Mouse (Mus musculus) testis, postnatal 14 days (tissue): ENCODE measurements around the gene Fbxo33.
"Not testable (repeated sequence)": the region's sequence is repeated elsewhere in the genome, so short reads cannot be mapped to it uniquely, and the experiment has no call there.

Experiments used
- DNase-seq: peaks from one replicate; pipeline ENCODE4 v3.0.0; 2021; ENCODE audit warnings: low spot score

The Fbxo33 gene

DNA sequence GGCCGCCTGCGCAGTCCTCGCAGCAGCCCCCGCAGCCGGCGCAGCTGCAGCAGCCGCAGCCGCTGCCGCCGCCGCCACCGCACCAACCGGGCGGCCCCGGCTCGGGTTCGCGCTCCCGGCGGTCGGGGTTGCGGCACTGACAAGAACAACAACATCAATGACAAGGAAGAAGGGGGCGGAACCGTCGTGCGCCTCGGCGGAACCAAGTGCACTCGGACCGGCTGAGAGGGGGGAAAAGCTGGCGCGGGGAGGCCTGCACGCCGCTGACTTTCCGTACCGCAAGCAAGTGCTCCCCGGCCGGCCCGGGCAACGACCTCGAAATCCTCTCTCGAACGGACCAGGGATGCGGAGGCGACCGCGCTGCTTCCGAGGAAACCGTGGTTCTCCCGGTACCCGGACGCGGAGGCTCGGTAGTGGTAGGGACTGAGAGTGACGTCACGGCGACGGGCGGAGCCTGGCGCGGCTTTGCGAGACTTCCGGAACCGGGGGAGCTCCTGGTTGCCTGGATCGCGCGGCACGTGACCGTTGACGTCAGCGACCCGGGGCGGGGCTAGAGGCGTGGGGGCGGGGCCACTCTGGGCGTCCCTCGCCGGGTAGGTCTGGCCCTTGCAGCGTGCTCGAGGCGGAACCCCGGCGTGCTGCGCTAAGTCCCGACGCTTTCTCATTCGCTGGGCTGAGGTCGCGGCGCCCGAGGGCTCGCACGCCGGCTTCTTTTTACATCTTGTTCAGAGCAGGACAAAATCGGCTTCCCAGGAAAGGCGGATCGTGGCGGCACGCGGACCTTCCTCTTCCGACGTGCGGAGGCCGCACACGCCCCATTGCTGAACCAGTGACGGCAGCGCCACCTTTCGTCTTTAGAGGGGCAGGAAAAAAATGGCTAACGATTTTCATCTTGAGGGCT is at the start of gene Fbxo33:
Fbxo33 (minus strand) TSS at position 401 of the 901 bp plus-strand sequence.
- DNase-seq, result peak; percentile 97

DNA sequence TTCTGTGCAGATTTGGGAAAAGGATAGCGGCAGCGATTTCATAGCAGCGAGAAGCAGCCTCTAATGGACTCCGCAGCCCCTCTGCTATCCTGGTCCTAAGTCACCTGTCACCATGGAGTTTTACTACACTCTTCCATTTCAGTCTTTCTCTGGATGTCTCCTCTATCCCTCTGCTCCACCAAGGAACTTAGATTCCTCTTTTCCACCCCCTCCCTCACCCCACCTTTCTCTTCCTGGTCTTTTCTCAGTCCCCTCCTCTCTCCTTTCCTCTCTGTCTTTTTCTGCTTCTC is 46.4 kb upstream of the Fbxo33 start:
- no peak for DNase-seq

DNA sequence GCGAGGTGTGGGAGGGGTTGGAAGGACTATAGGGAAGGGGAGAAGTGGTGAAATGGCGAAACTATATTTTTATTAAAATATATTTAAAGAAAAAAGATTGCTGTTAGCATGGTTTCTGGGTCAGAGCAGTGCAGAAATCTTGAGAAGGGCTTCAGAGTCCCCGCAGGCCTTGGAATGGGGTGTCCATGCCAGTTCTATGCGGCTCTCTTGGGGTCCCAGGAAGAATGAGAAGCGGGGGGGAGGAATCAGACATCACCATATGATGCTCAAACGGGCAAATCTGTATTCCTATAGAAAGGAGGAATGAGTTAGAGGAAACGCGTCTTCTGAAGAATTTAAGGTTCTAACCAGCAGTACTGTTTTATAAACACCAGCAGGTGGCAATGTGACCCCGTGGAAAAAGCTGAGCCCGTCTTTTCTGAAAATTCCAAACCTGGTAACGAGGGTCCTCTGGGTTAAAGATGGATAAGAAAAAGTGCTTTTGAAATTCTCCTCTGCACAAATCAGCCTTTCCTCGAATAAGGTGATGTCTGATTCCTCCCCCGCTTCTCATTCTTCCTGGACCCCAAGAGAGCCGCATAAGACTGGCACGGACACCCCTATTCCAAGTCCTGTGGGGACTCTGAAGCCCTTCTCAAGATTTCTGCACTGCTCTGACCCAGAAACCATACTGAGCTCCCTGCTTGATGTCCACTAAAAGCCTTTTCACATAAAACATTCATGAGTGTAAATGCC is 45.8 kb upstream of the Fbxo33 start:
- DNase-seq, result no peak

GRCm38 (mm10) chr12:59262841-59263240 is 43.3 kb upstream of the Fbxo33 start:
- no peak for DNase-seq

GRCm38 (mm10) chr12:59260798-59261197 is 41.3 kb upstream of the Fbxo33 start:
- DNase-seq, result no peak

- no peak for DNase-seq
Observed at GRCm38 (mm10) chr12:59260362-59260761, 40.8 kb upstream of the Fbxo33 start.

DNA sequence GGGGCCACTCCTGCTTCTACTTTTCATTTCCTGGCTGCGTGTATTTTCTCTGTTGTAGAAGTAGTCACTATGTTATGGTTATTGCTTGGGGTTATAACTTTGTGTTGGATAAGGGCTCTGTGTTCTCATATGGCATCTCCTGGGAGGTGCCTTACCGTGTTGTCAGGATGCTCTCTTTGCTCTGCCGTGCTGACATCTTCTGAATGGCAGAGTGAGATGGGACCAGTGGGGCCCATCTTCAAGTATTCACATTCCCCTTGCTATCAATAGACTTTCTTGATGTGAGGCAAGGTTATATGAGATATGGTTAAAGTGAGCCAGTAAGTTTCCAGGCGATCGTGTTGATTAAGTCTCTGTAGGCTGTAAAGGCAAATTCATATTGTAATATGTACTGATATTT is 39.5 kb upstream of the Fbxo33 start:
- DNase-seq, result no peak

DNA sequence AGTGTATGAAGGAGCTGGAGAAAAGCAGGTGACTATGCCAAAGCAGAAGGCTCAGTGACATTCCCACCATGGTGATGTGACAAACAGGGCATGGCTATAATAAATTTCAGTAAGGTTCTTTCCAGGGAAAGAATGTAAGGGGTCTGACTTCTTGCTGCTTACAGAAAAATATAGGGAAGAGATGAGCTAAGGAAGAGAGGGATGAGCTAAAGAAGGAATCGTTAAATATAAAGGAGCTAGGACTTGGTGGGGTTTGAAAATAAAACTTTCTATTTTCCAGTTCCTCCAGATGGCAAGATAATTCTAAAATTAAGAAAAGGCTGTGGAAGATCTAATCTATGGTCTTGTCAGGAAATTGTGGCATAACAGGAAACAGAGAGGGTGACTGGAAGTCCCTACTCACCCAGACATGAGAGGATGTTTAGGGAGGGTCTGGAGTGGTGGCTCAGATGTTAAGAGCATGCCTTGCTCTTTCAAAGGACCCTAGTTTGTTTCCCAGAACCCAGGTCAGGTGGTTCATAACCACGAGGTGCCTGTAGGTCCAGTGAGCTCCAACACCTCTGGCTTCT is 30.8 kb upstream of the Fbxo33 start:
- DNase-seq, result no peak

GRCm38 (mm10) chr12:59248969-59249368 is 29.4 kb upstream of the Fbxo33 start:
- DNase-seq, result no peak

DNA sequence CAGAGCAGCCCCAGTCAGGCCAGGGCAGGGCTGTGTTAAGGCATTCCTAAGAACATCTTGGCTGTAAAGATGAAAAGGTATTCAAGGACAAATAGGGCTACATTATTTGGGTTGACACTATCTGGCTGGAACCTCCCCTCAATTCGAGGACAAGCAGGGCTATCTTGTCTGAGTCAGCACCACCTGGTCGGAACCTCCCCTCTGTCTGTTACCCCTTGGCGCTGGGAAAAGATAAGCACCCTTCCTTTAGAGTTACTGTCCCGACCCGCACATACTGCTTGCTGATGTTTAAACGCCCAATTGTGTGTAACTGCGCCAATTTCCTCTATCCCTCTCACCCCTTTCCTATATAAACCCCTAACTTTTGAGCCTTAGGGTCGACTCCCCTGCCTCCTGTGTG is 21.5 kb upstream of the Fbxo33 start:
- not testable (repeated sequence) for DNase-seq

DNA sequence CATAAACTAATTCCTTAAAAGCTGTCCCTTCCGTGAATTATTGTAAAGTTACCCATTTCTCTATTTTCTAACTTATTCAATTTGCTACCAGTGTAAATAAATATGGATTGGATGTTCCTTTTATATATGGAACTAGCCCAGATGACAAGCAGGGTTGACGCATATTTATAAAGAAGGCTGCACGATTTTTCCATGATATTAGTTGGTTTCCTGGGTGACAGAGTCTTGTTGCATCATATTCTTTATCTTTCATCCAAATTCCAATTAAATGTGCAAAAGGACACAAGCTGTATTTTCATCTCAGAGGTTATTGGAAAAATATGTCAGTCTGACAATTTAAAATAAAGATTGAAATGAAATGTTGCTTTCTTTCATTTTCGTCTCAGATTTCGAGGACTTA is 18.9 kb upstream of the Fbxo33 start:
- no peak for DNase-seq

- no peak for DNase-seq
Observed at GRCm38 (mm10) chr12:59228401-59228800, 8.9 kb upstream of the Fbxo33 start.

DNA sequence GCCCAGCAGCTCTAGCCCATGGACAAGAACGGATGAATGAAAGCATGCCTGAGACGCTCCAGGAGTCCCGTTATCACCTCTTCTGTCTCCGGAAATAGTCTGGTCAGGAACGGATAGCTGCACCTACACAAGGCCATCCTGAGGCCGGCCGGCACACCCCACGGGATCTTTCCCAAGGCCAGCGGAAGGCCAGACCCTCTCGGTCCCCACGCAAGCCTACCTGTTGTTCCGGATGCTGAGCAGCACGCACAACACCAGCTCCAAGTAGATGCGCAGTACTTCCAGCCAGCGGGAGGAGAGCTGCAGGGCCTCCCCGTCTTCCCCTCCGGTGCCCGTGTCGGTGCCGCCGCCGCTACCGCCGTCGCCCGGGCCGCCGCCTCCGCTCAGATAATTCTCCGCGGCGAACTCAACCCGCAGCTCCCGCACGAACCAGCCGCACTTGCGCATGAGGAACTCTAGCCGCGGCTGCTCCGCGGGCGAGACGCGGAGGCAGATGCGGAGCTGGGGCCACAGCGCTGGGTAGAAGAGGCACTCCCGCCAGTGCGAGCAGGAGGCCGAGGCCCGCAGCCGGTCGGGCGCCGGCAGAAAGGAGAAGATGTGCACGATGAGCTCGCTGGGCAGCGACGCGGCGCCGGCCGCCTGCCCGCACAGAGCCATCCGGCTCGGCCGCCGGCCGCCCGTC is 744 bp downstream of the Fbxo33 start:
- peak; percentile 65 for DNase-seq

DNA sequence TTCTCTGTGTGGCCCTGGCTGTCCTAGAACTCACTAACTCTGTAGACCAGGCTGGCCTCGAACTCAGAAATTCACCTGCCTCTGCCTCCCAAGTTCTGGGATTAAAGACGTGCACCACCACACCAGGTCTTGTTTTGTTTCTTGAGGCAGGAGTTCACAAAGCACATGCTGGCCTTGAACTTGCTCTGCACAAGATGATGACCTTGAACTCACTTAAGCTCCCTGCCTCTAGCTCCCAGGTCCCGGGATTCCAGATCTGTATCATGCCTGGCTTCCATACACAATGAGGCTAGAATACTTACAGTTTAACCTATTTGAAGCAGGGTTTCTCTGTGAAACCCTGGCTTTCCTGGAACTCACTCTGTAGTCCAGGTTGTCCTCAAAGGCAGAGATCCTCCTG is 2.2 kb downstream of the Fbxo33 start:
- no peak for DNase-seq

- DNase-seq, result no peak
Observed at GRCm38 (mm10) chr12:59216676-59217266, 2.8 kb downstream of the Fbxo33 start.

DNA sequence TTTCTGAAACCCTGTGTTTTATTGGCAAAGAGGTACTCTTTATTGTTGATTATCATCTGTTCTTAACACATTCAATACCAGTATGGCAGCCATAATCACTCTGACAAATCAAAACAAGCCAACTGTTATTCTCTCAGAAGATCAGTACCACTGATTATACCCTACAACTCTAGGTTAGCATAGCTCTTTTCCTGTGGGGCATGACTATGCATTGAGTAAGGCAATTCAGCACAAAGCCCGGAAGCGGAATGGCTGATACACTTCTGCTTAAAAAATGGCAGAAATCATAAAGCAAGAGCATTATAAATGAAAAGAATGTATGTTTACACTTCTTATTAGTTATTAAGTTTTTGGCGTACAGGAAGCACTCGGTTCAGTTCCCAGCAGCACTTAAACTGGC is 3.3 kb downstream of the Fbxo33 start:
- no peak for DNase-seq

DNA sequence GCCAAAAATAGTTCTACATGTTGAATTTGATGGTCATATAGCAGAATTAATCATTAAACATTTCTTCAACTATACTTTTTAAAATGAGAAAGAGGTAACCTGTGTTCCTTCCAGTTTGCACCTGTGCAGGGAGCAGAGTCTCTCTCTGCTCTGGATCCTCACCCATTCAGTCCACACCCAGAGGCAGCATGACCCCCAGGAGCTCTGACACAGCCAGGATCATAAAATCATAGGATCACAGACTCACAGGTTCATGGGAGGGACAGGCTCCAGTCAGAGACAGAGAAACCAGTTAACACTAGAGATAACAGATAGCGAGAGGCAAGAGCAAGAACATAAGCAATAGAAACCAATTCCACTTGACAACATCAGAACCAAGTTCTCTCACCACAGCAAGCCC is 11.7 kb downstream of the Fbxo33 start:
- no peak for DNase-seq

DNA sequence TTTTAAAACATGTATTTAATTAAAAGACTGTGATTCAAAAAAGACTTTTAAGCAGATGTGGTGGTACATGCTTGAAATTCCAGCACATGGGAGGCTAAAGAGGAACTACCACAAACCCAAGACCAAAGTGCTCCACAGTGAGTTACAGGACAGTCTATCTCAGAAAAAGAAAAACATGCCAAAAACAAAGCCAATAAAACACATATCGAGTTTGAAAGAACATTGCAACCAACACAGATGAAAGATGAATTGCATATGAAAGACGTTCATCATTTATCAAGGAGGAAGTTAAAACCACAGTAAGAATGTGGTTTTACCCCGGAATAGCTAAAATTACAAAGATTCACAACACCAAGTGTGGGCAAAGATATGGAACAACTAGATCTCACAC is 12.5 kb downstream of the Fbxo33 start:
- DNase-seq, result no peak

DNA sequence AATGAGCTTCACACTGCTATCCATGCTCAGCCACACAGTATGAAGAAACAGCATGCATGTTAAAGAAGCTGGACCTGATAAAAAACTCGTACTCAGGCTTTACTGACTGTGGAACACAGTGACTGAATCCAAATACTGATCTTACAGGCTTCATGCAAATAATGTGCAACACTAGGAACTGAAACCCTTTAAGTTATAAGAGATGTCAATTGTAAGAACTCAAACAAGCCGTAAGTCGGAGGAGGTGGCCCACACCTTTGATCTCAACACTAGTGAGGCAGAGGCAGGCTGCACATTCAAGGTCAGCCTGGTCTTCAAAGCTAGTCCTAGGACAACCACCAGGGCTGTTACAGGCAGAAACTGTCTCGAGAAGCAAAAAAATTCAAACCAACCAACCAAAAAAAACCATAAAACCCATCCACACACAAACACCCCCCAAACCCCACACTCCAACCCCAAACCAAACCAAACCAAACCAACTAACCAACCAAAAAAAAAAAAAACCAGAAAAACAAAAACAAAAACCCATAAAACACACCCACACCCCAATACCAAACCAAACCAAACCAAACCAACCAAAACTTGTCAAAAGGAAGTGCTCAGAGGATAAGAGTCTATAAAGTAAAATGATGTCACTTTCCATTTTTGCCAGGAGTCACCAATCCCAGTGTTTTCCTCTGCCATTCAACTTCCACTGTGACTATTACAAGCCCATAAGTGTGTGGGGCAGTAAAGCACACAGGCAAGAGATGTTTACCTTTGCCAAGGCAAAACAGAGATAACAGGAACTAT is 13.1 kb downstream of the Fbxo33 start:
- DNase-seq, result no peak

DNA sequence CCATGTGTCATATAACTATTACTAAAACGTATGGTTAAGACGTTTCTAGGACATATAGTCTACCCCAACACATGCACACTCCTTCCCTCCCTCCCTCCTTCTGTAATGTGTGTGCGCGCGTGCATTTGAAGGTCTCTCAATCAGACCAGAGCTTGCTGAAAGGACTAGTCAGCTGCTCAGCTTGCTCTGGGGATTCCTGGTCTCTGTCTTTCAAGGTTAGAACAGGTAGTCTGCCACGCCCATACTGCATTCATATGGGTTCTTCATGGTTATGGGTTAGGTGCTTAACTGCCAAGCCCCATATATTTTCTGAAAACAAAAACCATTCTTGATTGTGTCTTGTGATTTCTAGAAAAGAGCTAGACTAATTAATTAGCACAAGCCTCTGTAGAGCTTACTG is 14.0 kb downstream of the Fbxo33 start:
- DNase-seq, result no peak

DNA sequence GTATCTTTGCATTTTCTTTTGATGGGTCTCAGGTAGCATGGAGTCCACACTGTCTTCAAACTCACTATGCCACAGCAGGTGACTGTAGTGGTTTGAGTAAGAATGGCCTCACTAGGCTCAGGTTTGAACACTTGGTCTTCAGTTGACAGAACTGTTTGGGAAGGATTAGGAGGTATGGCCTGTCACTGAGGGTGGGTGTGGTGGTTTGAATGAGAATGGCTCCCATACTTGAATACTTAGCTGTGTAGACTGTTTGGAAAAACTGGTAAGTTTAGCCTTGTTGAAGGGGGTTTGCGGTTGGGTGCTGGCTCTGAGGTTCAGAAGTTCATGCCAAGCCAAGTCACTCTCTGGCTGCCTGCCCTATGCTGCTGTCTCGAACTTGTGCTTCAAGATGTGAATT is 20.2 kb downstream of the Fbxo33 start:
- DNase-seq, result no peak
